Mouse (Mus musculus) CD4-positive helper T cell, adult 2 months (primary cell): ENCODE measurements around the gene Nudt8.
A peak's percentile ranks its signal among the peaks of the same experiment; 100 is the strongest.

Experiments used
- DNase-seq: peaks from one replicate; pipeline ENCODE4 v3.0.0-alpha.2; 2012; ENCODE audit warnings: low read depth, missing footprints, low spot score

The Nudt8 gene

GRCm38 (mm10) chr19:3988066-3988465 is 12.3 kb upstream of the Nudt8 start:
- no peak for DNase-seq

GRCm38 (mm10) chr19:3988750-3989149 is 11.6 kb upstream of the Nudt8 start:
- DNase-seq = no peak

- no peak for DNase-seq
Measured at GRCm38 (mm10) chr19:3990804-3991203, 9.6 kb upstream of the Nudt8 start.

GRCm38 (mm10) chr19:3991562-3991961 is 8.8 kb upstream of the Nudt8 start:
- DNase-seq = no peak

- no peak for DNase-seq
Measured at GRCm38 (mm10) chr19:3991966-3992365, 8.4 kb upstream of the Nudt8 start.

- DNase-seq = no peak
Measured at GRCm38 (mm10) chr19:3992416-3992815, 8.0 kb upstream of the Nudt8 start, which contains the start of gene Tbx10. Gene Tbx10, plus strand, starts transcription at chr19:3992752.

GRCm38 (mm10) chr19:3994932-3995331 is 5.4 kb upstream of the Nudt8 start:
- no peak for DNase-seq

GRCm38 (mm10) chr19:3995505-3995904 is 4.9 kb upstream of the Nudt8 start:
- DNase-seq = no peak

GRCm38 (mm10) chr19:3996106-3996505 is 4.3 kb upstream of the Nudt8 start:
- no peak for DNase-seq

GRCm38 (mm10) chr19:3996747-3997146 is 3.6 kb upstream of the Nudt8 start:
- no peak for DNase-seq

- DNase-seq = no peak
Measured at GRCm38 (mm10) chr19:3997231-3997630, 3.1 kb upstream of the Nudt8 start.

GRCm38 (mm10) chr19:3998335-3998734 is 2.0 kb upstream of the Nudt8 start:
- no peak for DNase-seq

- DNase-seq = no peak
Measured at GRCm38 (mm10) chr19:3999121-3999730, 1.2 kb upstream of the Nudt8 start.

GRCm38 (mm10) chr19:4000949-4001525 is 657 bp downstream of the Nudt8 start:
- no peak for DNase-seq

- DNase-seq = no peak
Measured at GRCm38 (mm10) chr19:4001752-4002151, 1.4 kb downstream of the Nudt8 start.

GRCm38 (mm10) chr19:4003112-4003511 is 2.7 kb downstream of the Nudt8 start, which contains the start of gene Doc2g:
Gene Doc2g, plus strand, starts transcription at chr19:4003313.
- no peak for DNase-seq

GRCm38 (mm10) chr19:4003641-4004040 is 3.3 kb downstream of the Nudt8 start:
- DNase-seq = no peak

GRCm38 (mm10) chr19:4004331-4004730 is 4.0 kb downstream of the Nudt8 start:
- no peak for DNase-seq

- no peak for DNase-seq
Measured at GRCm38 (mm10) chr19:4005091-4005490, 4.7 kb downstream of the Nudt8 start.

GRCm38 (mm10) chr19:4005971-4006370 is 5.6 kb downstream of the Nudt8 start:
- no peak for DNase-seq

- no peak for DNase-seq
Measured at GRCm38 (mm10) chr19:4011086-4011485, 10.7 kb downstream of the Nudt8 start.

GRCm38 (mm10) chr19:4012432-4013022 is 12.1 kb downstream of the Nudt8 start, which contains the start of gene Ndufv1:
Gene Ndufv1, minus strand, starts transcription at chr19:4012806.
- DNase-seq = peak; percentile 98

- no peak for DNase-seq
Measured at GRCm38 (mm10) chr19:4013066-4013465, 12.7 kb downstream of the Nudt8 start.
